Mouse (Mus musculus) CD8-positive naive resting alpha-beta T cell, adult 2 months (primary cell): ENCODE results near the gene Mybpc3.

Source experiments
- DNase-seq, 2 experiments: peaks; one replicate each; pipeline ENCODE4 v3.0.0; 2022; ENCODE audit warnings: low read depth in 2 of 2, low spot score in 2 of 2

Mybpc3 gene

GRCm38 (mm10) chr2:91117585-91118275 is at the start of gene Mybpc3:
TSS of gene Mybpc3 (plus strand) at chr2:91118144.
- DNase-seq, result no peak

- no peak for DNase-seq
These were observed 49.6 kb upstream of the Mybpc3 start for GRCm38 (mm10) chr2:91068162-91068871.

DNA sequence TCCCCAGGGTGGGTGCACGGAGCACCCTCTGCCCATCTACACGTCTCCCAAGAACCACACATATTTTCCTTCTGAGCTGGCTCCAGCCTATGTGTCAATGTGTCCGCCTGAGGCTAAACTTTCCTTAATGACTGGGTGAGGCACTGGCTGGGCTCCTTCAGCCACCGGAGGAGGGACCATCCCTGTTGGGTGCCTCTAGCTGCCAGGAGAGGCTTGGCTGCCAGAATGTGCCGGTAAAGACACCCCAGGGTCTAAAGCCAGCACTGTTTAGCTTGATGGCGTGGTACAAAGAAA is 49.1 kb upstream of the Mybpc3 start:
- DNase-seq, result no peak

DNA sequence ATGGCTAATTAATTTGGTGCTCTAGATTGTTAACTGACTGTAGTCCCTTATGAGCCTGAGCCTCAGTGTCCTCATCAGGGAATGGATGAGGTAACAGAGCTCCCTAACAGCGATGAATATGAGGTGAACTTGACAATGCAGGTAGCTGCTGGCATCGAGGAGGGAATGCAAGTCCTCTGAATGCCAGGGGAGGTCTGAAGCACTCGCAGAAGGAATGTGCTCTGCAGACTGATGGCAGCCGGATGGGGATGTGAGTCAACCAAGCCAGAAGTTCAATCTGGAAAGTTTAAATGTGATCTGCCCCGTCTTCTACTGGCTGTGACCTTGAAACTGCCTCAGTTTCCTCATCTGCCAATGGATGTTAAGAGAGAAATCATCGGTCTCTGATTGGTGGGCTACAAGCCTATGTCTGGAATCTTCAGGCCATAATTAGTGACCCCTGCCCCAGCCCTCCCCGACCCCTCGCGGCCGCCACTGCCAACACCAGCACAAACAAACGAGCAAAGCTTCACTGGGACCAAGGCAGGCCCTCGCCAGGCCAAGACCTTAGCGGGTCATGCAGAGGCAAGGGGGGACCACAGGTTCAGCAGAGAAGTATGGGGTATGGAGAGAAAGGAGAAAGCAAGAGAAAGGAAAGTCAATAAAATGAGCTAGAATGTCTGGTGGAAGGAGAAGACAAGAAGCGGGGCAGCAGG is 48.5 kb upstream of the Mybpc3 start:
- no peak for DNase-seq

DNA sequence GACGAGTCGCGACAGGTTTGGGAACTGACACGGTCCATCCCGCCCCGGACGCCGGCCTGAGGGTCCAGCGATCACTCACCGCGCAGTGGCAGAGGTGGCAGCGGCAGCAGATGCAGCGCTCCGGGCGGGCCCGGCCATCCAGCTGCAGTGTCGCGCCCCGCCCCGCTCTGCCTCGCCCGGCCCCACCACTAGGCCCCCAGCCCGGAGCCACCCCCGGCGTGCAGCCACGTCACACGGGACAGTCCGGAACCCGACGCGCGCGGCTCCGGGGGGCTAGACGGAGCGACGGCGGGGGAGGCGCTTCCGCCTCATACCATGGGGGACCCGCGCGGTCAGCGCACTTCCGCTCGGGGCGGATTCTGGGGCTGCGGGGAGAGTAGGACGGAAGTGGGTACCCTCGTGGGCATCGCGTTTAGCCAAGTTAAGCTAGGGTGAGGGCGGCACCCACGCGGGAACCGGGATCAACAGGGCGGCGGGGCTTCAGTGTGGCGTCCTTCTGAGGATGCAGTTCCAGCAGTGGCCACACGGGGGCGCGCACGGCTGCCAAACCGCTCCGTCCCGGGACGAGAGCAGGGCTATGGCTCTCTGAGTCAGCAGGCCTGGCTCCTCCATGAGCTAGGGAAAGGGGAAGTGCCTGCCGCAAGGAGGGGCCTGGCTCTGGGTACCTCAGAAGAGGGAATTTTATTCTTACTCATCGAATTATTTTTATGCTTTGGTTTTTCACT is 47.7 kb upstream of the Mybpc3 start, which contains the start of gene Slc39a13:
Gene Slc39a13, minus strand, starts transcription at position 342 of the 725 bp plus-strand sequence.
- DNase-seq, result peak; percentile 97 to 98

- no peak for DNase-seq
These were observed 46.9 kb upstream of the Mybpc3 start for GRCm38 (mm10) chr2:91071059-91071458.

GRCm38 (mm10) chr2:91072092-91072491 is 45.9 kb upstream of the Mybpc3 start:
- no peak for DNase-seq

DNA sequence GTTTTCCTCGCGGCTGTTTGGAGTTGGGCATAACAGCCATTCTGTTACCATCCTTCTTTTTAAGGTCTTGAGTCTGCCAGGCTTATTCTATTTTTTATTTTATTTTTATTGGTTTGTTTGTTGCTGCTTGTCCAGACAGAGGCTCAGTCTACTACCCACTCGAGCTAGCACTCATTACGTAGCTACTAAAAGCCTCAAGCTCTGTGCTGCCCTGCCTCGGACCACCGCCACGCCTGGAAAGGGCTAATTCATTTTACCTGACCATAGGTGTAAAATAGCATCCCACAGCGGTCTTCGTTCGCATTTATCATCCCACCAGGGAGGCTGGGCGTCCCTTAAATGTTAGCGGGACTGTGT is 40.0 kb upstream of the Mybpc3 start:
- DNase-seq, result no peak

DNA sequence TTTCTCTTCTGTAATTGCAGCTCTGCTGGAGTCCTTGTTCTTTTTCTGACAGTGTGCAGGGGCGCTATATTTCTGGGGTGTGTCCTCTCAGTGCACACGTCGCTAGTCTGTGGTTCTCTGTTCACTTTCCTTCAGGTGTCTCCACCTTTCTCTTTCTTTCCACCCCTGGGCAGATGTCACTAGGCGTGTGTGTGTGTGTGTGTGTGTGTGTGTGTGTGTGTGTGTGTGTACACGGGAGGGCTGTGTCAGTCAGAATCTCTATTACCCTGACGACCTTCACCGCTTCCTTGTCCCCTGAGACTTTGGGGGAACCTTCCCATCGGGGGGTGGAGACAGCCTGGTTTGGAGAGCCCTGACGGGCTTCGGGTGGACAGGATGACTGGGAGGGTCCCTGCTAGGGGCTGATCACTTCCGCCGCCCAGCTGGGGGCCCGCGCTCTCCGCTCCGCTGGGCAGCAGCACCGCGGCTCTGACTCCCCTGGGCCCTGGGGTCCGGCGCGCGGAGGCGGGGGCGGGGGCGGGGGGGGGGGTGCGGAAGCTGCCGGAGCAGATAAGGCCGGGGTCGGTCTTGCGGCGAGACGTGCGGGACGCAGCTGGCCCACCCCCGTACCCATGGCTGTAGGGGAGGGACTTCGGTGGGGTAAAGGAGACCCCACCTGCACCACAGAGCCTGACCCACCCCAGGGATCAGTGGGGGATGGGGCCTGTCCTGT is 39.5 kb upstream of the Mybpc3 start:
- DNase-seq, result no peak

- DNase-seq, result no peak
These were observed 38.9 kb upstream of the Mybpc3 start for GRCm38 (mm10) chr2:91079026-91079384.

DNA sequence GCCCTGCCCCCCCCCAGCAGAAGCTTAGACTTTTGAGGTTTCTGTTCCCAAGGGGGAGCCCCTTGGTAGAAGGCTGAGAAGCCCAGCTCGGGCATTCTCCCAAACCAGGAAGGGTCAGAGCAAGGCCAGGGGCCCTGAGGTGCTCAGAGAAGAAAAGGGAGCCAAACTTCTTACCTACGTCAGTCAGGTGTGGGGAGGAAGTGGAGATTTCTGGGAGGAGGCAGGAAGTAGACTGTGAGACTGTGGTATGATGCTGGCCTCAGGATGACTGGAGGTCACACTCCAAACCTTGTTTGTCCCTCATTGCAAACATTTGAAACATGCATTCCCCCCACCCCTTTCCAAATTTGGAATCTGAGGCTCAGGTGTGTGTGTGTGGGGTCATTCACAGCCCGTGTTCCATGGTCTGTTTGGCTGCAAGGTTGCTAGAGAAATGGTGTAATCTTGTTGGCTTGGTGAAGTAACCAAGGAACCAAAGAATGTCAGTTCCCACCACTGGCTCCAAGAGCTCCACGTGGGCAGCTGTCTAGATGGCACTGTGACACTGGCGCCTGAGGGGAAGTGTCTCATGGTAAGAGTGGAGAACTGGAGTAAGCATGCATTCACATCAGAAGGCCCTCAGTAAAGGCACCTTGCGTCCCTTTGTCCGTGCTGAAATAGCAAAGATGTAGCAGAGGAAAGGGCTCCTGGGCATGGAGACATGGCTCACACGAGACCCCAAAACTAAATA is 37.0 kb upstream of the Mybpc3 start:
- DNase-seq, result no peak

GRCm38 (mm10) chr2:91081775-91082695 is 35.9 kb upstream of the Mybpc3 start, which contains the start of gene Spi1:
TSS of gene Spi1 (plus strand) at chr2:91082390.
- DNase-seq, result no peak

GRCm38 (mm10) chr2:91082844-91083243 is 35.1 kb upstream of the Mybpc3 start:
- DNase-seq, result peak; percentile 43 to 50

DNA sequence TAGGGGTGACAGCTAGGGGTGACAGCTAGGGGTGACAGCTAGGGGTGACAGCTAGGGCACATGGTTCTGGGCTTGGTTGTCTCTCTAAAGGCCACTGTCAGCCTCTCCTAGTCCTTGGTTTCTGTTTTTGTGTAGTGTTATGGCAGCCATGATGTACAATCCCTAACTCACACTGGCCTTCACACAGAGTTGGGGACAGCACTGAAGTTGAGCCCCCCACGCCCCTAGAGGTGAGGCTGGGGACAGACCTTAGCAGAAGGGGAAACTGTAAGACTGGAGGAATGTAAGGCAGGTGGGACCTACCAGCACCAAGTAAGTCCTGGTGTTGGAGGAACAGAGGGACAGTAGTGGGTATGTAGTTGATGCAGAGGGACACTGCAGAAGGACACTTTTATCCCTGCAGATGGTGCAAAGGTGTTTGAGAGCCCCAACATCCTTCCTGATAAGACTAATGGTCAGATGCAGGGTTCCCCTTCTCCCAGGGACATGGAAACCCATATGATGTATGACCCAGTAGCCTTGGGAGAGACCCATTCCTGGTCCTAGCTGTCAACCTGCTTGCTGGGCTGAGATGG is 34.5 kb upstream of the Mybpc3 start:
- DNase-seq, result no peak

DNA sequence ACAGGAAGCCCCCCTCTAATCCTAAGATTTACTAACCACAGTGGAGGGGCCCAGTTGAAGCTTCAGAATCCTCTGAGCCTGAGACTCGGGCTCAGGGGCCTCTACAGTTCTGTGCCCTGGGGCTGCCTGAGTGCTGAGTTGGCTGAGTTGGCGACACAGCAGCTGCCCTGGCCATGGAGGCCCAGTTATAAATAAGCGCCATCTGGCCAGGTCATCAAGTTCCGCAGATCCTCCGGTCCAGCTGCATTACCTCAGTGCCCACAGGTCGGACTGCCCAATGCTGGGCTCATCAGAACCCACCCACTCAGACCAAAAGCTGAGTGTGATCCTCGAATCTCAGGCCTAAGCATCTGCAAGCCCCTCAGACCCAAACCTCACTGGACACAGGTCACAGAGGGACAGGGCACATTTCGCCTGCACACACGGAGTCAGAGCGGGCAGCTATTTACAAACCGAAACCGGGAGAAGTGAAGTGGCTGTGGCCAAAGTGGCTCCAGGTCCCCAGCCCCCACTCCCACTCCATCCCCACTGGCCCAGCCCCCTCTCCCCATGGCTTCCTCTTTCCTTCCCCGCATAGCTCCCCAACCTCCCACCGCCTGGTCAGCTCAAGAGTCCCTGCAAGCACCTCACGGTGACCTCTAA is 33.6 kb upstream of the Mybpc3 start:
- DNase-seq, result no peak

GRCm38 (mm10) chr2:91085494-91086391 is 32.2 kb upstream of the Mybpc3 start:
- DNase-seq, result no peak
